Mouse (Mus musculus) Patski (cell line): ENCODE measurements around the gene Bcor. TPM values are rescaled to one million over a fixed set of nuclear protein-coding genes. Genes with fewer than 3 reads are reported as not detected.

Source experiments
- ATAC-seq: fragments of 100-300 bp; one replicate; pipeline ENCODE4 v1.8.0; 2021
- CTCF ChIA-PET: fragments of 350-600 bp; sonication (Branson Sonifier 250); formaldehyde crosslinking; loops from one replicate; lab custom pipeline; 2022; ENCODE audit warnings: inconsistent platforms; lab: Charles Lee
- POLR2A ChIA-PET: fragments of 350-600 bp; sonication (Branson Sonifier 250); formaldehyde crosslinking; loops from one replicate; lab custom pipeline; 2022; ENCODE audit warnings: antibody characterized with exemption, inconsistent platforms; lab: Charles Lee
- DNase-seq: peaks from one replicate; pipeline ENCODE4 v3.0.0-alpha.2; 2011; ENCODE audit warnings: low read depth, low spot score
- H3K27me3 ChIP-seq: fragments of 371-371 bp; one replicate; pipeline ENCODE4 v1.5.1; 2021
- CTCF ChIP-seq: fragments of 100-300 bp; IDR thresholded peaks from one replicate; pipeline ENCODE4 v1.5.1; 2021
- in situ Hi-C: fragments of 300-500 bp; cut with MboI; formaldehyde crosslinking; loops from 3 replicates; pipeline ENCODE4 v1.11.1; 2018; ENCODE audit warnings: low pct_unique_long_range_greater_than_20kb, mixed read lengths
- polyA plus RNA-seq: library from polyadenylated mRNA; unstranded; gene quantifications from one replicate; pipeline ENCODE4 v1.2.3, GENCODE M21; 2021

Gene Bcor
- polyA plus RNA-seq, 1 experiment from 2014 or later, result 19.8 TPM

DNA sequence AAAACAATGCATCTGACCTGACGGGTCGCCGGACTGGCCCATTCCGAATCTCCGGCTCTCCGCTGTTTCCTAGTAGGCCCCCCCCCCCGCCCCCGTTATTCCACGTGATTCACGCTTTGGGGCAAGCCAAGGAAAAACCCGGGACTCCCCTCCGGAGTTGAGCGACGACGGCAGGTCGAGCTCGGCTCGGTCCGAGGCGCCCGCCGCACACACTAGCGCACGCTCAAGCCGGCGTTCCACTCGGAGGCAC, 81.2 kb downstream of the Bcor start:
- DNase-seq (no peak), ATAC-seq (no peak)
- in situ Hi-C loops, result no loop called here
- no peak for TF ChIP-seq CTCF
- ChIA-PET CTCF (no interaction called here), POLR2A (interaction anchor here (0.7 kb wide), 2 partner anchors 15 to 18 kb away, joined by 3 to 7 read pairs; no protein-coding TSS in a partner anchor)
- peaks cover 5% of the 10 kb centered on the region for H3K27me3 ChIP-seq

DNA sequence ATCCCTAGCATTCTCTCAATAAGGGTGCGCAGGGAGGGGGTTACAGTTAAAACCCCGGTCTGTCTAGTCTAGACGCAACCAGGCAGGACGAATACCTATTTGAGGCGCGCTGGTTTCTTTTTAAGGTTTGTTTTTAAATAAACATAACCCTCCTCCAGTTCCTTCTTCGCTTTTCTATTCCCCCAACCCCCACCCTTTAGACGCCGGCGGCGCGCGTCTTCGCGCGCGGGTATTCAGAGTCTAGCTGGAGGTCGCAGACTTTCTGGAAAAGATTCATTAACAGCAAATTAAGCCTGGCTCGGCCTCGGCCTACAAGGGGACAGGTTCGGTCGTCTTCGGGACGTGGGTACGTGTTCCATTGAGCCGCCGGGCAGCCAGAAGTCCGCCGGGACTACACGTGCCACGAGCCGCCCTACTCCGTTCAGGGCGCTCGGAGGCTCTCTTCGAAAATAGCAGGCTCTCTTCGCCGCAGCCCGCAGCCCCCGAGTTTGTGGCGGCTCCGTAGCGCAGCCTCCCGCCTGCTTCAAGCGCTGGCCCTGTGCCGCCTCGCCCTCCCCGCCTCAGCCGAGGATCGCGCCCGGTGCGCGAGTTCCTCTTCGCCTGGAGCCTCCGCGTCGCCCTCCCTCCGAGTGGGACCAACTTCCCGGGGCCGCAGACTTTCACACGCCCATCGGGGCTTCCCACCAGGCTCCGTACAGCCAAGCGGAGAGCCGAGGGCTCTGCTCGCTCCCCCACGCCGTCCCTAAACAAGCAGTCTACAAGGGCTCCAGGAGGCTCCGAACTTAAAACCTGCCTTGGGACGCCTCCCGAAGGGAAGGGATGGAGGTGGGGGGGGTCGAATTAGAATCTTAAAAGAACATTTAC, 81.7 kb downstream of the Bcor start:
- CTCF ChIA-PET, result no interaction called here
- POLR2A ChIA-PET, result interaction anchor here (0.7 to 1.5 kb wide), 3 partner anchors 10 to 18 kb away, joined by 3 to 7 read pairs (median 3); no protein-coding TSS in a partner anchor
- in situ Hi-C loops, result no loop called here
- TF ChIP-seq CTCF, result no peak
- peaks cover 5% of the 10 kb centered on the region for H3K27me3 ChIP-seq
- DNase-seq, result no peak
- ATAC-seq, result no peak

DNA sequence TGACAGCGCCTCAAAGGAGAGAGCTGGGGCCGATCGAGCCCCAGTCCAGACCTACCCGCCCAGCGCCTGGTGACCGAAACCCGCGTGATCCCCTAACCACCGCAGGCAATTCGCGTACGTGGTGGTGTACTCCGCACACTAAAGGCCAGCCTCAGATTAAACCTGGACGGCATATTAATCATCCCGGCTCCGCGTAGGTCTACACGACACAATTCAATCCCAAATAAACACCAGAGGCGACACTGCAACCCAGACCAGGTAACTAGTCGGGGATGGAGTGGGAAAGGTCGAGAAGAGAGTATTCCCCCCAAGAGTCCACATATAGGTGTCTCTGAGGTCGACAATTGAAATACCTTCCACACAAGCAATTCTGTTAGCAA, 82.6 kb downstream of the Bcor start:
- peaks cover 5% of the 10 kb centered on the region for H3K27me3 ChIP-seq
- ATAC-seq, result no peak
- ChIA-PET POLR2A (interaction anchor here (1.5 kb wide), 1 partner anchor 9 kb away, joined by 3 read pairs; no protein-coding TSS in a partner anchor), CTCF (no interaction called here)
- DNase-seq, result no peak
- in situ Hi-C loops, result no loop called here
- no peak for TF ChIP-seq CTCF

DNA sequence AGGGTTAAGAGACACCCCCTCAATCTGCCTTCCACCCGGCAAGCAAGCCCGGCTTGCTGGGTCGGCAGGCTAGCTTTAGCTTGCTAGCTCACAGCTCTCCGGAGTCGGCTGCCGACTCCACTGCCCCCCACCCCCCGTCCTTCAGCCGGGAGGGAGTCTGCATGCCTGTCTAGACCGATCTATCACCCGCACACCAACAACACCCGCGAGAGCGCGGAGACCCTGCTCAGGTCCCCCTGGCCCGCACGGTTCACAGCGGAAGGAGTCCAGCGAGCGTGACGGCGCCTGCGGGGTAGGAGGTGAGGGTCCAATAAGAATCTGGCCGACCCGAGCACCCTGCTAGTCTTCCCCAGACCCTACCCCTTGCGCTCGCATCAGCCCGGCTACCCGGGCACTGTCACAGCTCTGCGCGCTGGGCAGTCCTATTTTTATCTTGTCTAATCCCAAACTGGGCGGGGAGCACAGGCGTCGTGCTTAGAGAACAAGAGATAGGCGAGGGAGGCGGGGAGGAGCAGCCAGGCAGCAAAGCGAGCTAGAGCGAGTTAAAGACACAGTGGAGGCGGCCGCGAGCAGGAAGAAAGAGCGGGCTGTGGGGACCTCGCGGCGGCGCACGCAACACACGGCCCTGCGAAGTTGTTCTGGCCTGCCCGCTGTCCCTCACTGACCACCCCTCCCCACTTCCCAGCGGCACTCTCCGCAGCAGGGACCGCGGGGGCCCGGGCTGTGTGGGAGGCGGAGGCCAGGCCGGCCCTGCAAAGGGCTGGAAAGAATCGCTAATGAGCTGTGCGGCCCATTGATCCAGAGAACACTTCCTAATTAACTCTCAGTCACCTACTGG, 83.2 kb downstream of the Bcor start:
- DNase-seq (no peak), ATAC-seq (no peak)
- no peak for TF ChIP-seq CTCF
- CTCF ChIA-PET, result no interaction called here
- in situ Hi-C loops, result no loop called here
- POLR2A ChIA-PET, result interaction anchor here (1.5 kb wide), 1 partner anchor 8 kb away, joined by 3 read pairs; no protein-coding TSS in a partner anchor
- H3K27me3 ChIP-seq, result peaks cover under 1% of the 10 kb centered on the region

DNA sequence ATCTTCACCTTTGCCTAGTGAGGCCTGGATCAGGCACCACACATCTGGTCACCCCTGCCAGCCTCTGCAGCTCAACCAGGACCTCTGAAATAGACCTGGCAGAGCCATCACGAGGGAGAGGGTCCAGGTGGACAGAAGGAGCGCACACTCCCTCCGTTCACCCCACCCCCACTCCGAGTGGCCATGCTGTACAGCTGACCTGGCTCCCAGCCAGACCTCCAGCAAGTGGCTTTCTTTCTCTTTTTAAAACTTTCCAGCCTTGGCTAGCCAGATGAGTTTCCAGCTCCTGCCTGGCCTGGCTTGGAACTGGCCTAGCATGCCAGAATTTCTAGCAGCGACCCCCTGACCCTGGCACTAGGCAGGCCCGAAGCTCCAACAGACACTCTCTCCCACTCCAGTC, 87.4 kb downstream of the Bcor start:
- in situ Hi-C loops, result no loop called here
- POLR2A ChIA-PET, result interaction anchor here (0.6 kb wide), 1 partner anchor 181 kb away, joined by 3 read pairs; no protein-coding TSS in a partner anchor
- H3K27me3 ChIP-seq, result peaks cover 15% of the 10 kb centered on the region
- no peak for DNase-seq
- no peak for TF ChIP-seq CTCF
- no peak for ATAC-seq
- CTCF ChIA-PET, result no interaction called here

DNA sequence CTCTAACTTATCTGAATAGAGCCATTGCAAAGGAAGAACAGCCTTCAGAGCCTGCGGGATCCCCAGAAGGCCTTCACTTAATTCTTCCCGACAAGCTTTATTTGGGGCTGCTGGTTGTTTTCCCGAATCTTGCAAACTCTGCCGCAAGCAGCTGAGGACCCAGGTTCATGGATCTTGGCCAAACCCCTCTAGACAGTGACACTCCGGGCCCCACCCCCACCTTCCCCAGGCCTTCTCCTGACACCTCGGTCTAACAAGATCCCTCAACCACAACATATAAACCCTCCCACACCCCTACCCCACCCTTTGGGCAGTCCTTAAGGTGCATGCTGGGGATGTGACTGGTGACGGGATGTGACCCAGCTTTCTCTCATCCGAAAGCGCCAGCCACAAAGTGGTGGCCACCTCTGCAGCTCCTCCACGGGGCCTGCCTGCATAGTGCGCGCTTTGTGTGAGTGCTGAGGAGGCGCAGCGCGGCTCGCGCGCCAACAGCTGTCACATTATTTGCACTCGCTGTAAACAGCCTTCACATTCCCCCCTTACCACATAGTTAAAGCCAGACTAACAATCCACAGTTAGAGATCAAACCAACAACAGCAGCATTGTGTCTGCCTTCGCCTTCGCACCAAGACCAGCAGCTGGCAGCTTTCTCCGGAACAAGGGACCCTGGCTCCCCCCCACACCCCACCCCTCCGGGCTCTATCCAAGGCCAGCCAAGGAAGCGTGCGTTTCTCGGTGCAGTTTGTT, 91.0 kb downstream of the Bcor start:
- TF ChIP-seq CTCF, result no peak
- ChIA-PET POLR2A (interaction anchor here (0.9 kb wide), 1 partner anchor 9 kb away, joined by 3 read pairs; no protein-coding TSS in a partner anchor), CTCF (no interaction called here)
- in situ Hi-C loops, result no loop called here
- ATAC-seq (no peak), DNase-seq (no peak)
- peaks cover 20% of the 10 kb centered on the region for H3K27me3 ChIP-seq

DNA sequence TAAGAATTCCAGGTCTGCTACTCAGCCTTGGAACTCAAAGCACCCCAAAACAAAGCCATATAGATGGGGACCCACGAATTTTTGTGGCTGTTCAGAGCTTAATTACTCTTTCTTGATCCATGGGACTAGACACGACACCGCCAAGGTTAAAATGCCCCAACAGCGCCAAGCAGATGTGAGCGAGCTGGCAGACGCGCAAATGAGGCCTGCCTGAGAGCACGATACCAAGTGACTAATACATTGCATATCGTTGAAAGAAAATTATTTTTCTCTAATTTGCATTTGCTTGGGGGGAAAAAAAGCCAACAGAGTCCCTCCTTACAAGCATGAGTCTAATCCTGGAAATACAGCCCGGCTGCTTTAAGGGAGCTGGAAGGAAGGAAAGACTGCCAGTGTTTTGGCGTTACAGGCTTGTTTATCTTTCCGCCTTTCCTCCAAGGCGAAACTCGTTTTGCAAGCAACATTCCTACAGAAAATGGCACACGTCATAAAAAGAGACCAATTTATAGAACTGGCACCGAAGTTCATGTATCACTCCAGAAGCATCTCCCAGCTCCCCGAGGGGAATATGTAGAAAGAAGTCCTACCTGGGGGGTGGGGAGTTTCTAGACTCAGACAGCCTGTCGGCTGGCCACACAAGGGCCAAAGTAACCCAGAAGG, 92.2 kb downstream of the Bcor start:
- no peak for DNase-seq
- in situ Hi-C loops, result no loop called here
- CTCF ChIA-PET, result no interaction called here

DNA sequence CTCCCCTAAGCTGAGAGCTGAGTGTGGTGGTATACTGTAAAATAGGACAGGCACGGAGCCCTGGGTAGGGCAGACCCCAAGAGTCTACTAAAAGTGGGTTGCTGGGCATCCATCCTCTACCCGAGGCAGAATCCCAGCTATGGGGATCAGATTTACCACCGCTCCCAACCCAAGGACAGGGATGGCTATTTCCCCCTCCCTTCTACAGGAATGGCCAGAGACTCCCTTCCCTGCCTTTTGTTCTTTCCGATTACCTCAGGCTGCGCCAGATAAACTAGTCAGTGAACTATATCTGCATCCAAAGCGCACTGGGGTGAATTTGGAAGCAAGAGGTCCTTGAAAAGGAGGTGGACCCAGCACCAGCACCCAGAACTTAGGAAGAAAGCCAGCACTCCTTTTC, 93.1 kb downstream of the Bcor start:
- ChIA-PET POLR2A (no interaction called here), CTCF (no interaction called here)
- ATAC-seq (no peak), DNase-seq (no peak)
- in situ Hi-C loops, result no loop called here
- no peak for TF ChIP-seq CTCF
- peaks cover 20% of the 10 kb centered on the region for H3K27me3 ChIP-seq

More for the DNA sequence above, 92.2 kb downstream of the Bcor start:
- POLR2A ChIA-PET, result no interaction called here
- no peak for TF ChIP-seq CTCF
- ATAC-seq, result no peak
- peaks cover 20% of the 10 kb centered on the region for H3K27me3 ChIP-seq

DNA sequence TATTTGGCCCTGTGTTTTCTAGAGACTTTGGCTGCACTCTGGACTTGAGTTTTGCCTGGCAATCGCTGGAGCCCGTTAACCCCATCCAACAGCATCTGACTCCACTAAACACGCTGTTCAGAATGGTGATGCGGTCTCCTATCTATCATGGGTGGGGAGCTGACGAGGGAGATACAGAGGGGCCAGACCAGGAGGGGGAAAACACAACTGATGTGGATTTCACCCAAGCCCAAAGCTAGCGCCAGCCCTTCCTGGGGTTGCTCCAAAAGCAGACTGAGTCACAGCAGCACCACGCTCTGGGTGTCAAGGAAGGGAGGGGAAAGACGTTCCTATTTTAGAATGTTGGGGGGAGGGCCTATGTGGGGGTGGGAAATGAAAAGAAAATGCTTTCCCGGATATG, 94.4 kb downstream of the Bcor start:
- in situ Hi-C loops, result no loop called here
- POLR2A ChIA-PET, result no interaction called here
- no peak for DNase-seq

DNA sequence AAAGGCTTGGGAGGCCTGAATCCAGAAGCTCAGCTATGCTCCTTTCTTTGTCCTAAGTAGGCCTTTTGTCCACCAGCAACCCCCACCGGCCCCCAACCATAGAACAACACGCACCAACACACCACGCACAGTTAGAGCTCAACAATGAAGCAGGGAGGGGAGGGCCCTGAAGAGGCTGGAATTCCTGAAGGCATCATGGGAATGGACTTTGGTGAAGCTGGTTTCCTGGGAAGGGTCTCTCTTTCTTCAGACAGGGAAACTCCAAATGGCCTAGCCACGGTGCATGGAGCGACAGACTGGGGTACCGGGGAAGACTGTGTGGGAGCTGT, 97.3 kb downstream of the Bcor start:
- peaks cover 5% of the 10 kb centered on the region for H3K27me3 ChIP-seq
- TF ChIP-seq CTCF, result no peak
- in situ Hi-C loops, result no loop called here
- ATAC-seq, result no peak
- DNase-seq, result no peak
- POLR2A ChIA-PET, result no interaction called here
- CTCF ChIA-PET, result no interaction called here

More for the DNA sequence above, 94.4 kb downstream of the Bcor start:
- CTCF ChIA-PET, result no interaction called here
- no peak for TF ChIP-seq CTCF
- peaks cover 20% of the 10 kb centered on the region for H3K27me3 ChIP-seq
- no peak for ATAC-seq
